Comparison of ENCODE assay signal across 26 mouse cellular contexts in genomic region chr6:85191751-85192440, GRCm38 (mm10). TPM values are rescaled to one million over a fixed set of nuclear protein-coding genes. Genes with fewer than 3 reads are reported as not detected.
DNase-seq lines count a peak whose midpoint lies in the region; ATAC-seq and TF ChIP-seq lines count a peak whose summit lies in the region.
"Had no signal": no experiment of that assay in that cellular context is flagged by ENCODE, and none has a peak within 500 bp of the region (broad histone marks: within the 10 kb centered on the region; RNA-seq: fewer than 3 reads in every experiment).

No protein-coding gene starts in this region.

- peaks cover 12% of the 10 kb centered on the region; the same call in 1 of the 2 replicates for H3K4me1 ChIP-seq in kidney, postnatal 0 days (replicated peaks; ENCODE audit: insufficient read depth, low read length)
- peaks cover 37% of the 10 kb centered on the region for H3K4me1 ChIP-seq in neural tube, embryonic 15.5 days
- peaks cover 73% of the 10 kb centered on the region for H3K4me1 ChIP-seq in forebrain, embryonic 15.5 days

- peak overlapping the region; percentile 7; the same call in 1 of the 2 replicates for H3K4me2 ChIP-seq in kidney, postnatal 0 days (ENCODE audit: low read length)
- no peak overlapping the region for H3K4me2 ChIP-seq in neural tube, embryonic 15.5 days
- H3K4me2 ChIP-seq in forebrain, embryonic 15.5 days (replicated peaks) = peak overlapping the region; percentile 54
- H3K4me2 ChIP-seq: limb, embryonic 15.5 days; lung, embryonic 15.5 days had no signal

- no peak overlapping the region for H3K27ac ChIP-seq in kidney, postnatal 0 days
- no peak overlapping the region for H3K27ac ChIP-seq in neural tube, embryonic 15.5 days (replicated peaks)
- H3K27ac ChIP-seq in forebrain, embryonic 15.5 days (replicated peaks) = 0 out of 2 replicates have a peak overlapping the region, but pooled peaks have one; percentile 23
- H3K27ac ChIP-seq: heart, embryonic 10.5 days; layer of hippocampus, adult 2 months; limb, embryonic 15.5 days; liver, embryonic 14.5 days; lung, embryonic 15.5 days had no signal

- no peak overlapping the region for H3K9ac ChIP-seq in kidney, postnatal 0 days (ENCODE audit: low read depth, low read length)
- no peak overlapping the region for H3K9ac ChIP-seq in neural tube, embryonic 15.5 days (replicated peaks)
- H3K9ac ChIP-seq in forebrain, embryonic 15.5 days (replicated peaks) = peak overlapping the region; percentile 72
- H3K9ac ChIP-seq: limb, embryonic 15.5 days; liver, embryonic 14.5 days; lung, embryonic 15.5 days had no signal

- no peak for TF ChIP-seq CTCF in kidney, postnatal 0 days (IDR thresholded peaks at IDR 0.05; ENCODE audit: low read depth)

- WGBS in kidney, postnatal 0 days = 34% methylated on average over 9 of the region's 9 CpGs
- WGBS in neural tube, embryonic 15.5 days = 10% methylated on average over 9 of the region's 9 CpGs
- 24% methylated on average over 9 of the region's 9 CpGs for WGBS in forebrain, embryonic 15.5 days

- no peaks in the 10 kb centered on the region for H3K36me3 ChIP-seq in kidney, postnatal 0 days (ENCODE audit: insufficient read depth, low read length)
- no peaks in the 10 kb centered on the region for H3K36me3 ChIP-seq in neural tube, embryonic 15.5 days
- H3K36me3 ChIP-seq in forebrain, embryonic 15.5 days = no peaks in the 10 kb centered on the region
- H3K36me3 ChIP-seq: heart, embryonic 10.5 days; limb, embryonic 15.5 days; lung, embryonic 15.5 days had no signal

- DNase-seq in kidney, postnatal 0 days (ENCODE audit: low spot score) = no peak
- DNase-seq in kidney, adult 11 months = no peak
- peak; percentile 36 for DNase-seq in neural tube, embryonic 10.5 days (ENCODE audit: extremely low spot score, low spot score)
- DNase-seq in cerebellum, adult 8-10 months = no peak
- DNase-seq in cerebellum, postnatal 25 days = no peak
- DNase-seq: adrenal gland, adult 2 months; cerebellum, adult 11-12 months; cerebellum, postnatal 14 days; gastrocnemius, postnatal 10 days; heart, postnatal 4 days; kidney, adult 8-10 months; kidney, postnatal 14 days; lung, postnatal 36 days; thymus, adult 2 months; thymus, postnatal 4 days had no signal

- peaks cover 71% of the 10 kb centered on the region for H3K27me3 ChIP-seq in kidney, postnatal 0 days (ENCODE audit: insufficient read depth, low read length)
- H3K27me3 ChIP-seq in neural tube, embryonic 15.5 days (replicated peaks) = peaks cover 88% of the 10 kb centered on the region
- H3K27me3 ChIP-seq in forebrain, embryonic 15.5 days = peaks cover 8% of the 10 kb centered on the region

- no peak for ATAC-seq in kidney, postnatal 0 days (replicated peaks; ENCODE audit: low FRiP score, low read depth)
- ATAC-seq in neural tube, embryonic 15.5 days (ENCODE audit: low FRiP score) = no peak
- no peak for ATAC-seq in forebrain, embryonic 15.5 days (replicated peaks)
- ATAC-seq: inflammation-experienced regulatory T-cells, adult 6 months had no signal

- H3K4me3 ChIP-seq in kidney, postnatal 0 days (replicated peaks; ENCODE audit: low read depth, low read length) = no peak overlapping the region; the same call in 1 of the 2 replicates
- H3K4me3 ChIP-seq in neural tube, embryonic 15.5 days (replicated peaks) = no peak overlapping the region
- peak overlapping the region; percentile 58 for H3K4me3 ChIP-seq in forebrain, embryonic 15.5 days
- H3K4me3 ChIP-seq: heart, embryonic 10.5 days; limb, embryonic 15.5 days; lung, embryonic 15.5 days had no signal

- H3K9me3 ChIP-seq in kidney, postnatal 0 days (replicated peaks; ENCODE audit: low read length) = no peaks in the 10 kb centered on the region
- no peaks in the 10 kb centered on the region for H3K9me3 ChIP-seq in neural tube, embryonic 15.5 days (replicated peaks)
- H3K9me3 ChIP-seq in forebrain, embryonic 15.5 days = no peaks in the 10 kb centered on the region
- H3K9me3 ChIP-seq: heart, embryonic 10.5 days; limb, embryonic 15.5 days; lung, embryonic 15.5 days had no signal

RNA-seq across cellular contexts. Expression of gene Emx1, which starts 4.7 kb away (rescaled TPM):
- 36.5 and 40.2 TPM in 2 replicates for polyA plus RNA-seq in kidney, postnatal 0 days (2015; fragmentation: Nextera tagmentation; extraction: Ambion mirVana)
- polyA plus RNA-seq in neural tube, embryonic 15.5 days (2015; fragmentation: Nextera tagmentation; extraction: Ambion mirVana) = not detected in 2 replicates
- polyA plus RNA-seq in forebrain, embryonic 15.5 days (2015; fragmentation: Nextera tagmentation; extraction: Ambion mirVana) = 68.9 and 78.8 TPM in 2 replicates
- polyA plus RNA-seq: adrenal gland, adult 2 months; C2C12; heart, embryonic 16.5 days; inflammation-experienced regulatory T-cells, adult 6 months; lung, embryonic 15.5 days; stomach, embryonic 16.5 days had no signal

RNA-seq across cellular contexts. Expression of gene Spr, which starts 54.3 kb away (rescaled TPM):
- polyA plus RNA-seq in kidney, postnatal 0 days (2015; fragmentation: Nextera tagmentation; extraction: Ambion mirVana) = 78.8 and 83.7 TPM in 2 replicates
- polyA plus RNA-seq in neural tube, embryonic 15.5 days (2015; fragmentation: Nextera tagmentation; extraction: Ambion mirVana) = 35.6 and 39.9 TPM in 2 replicates
- 29.7 and 34.6 TPM in 2 replicates for polyA plus RNA-seq in forebrain, embryonic 15.5 days (2015; fragmentation: Nextera tagmentation; extraction: Ambion mirVana)

Comparison
In these comparisons a context has a peak if more than half of its experiments do, and no peak if none do; other contexts are left out.
1. RNA of gene Emx1, which starts 4.7 kb away (polyA plus RNA-seq): 68.9 to 78.8 TPM in forebrain, embryonic 15.5 days and 36.5 to 40.2 TPM in kidney, postnatal 0 days; not detected in neural tube, embryonic 15.5 days; every median in the first group is over 10 times any median in the second.